Mouse (Mus musculus) CD4-positive, CD25-positive, alpha-beta regulatory T cell, adult 2 months (primary cell): ENCODE measurements around the gene Wwox.
A peak's percentile ranks its signal among the peaks of the same experiment; 100 is the strongest.

Experiments
- DNase-seq: peaks from one replicate; pipeline ENCODE4 v3.0.0-alpha.2; 2012; ENCODE audit warnings: low read depth, low spot score

Wwox gene

DNA sequence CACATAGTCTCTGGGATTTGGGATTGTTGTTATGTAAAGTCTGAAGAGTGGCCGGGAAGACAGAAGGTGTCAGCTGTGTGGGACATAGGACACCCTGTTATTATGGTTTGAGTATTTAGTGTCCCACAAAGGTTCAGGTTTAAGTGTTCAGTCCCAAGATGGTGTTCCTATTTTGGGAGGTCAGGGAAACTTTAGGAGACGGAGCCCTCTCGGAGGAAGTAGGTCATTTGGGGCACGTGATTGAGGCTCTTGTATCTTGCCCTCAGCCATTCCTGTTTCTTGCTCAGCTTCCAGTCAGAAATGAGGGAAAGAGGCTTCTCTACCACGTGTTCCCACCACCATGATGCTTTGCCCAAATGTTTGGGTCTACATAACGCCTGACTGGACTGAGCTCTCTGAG lies 524.8 kb downstream of the Wwox start:
- DNase-seq: no peak

DNA sequence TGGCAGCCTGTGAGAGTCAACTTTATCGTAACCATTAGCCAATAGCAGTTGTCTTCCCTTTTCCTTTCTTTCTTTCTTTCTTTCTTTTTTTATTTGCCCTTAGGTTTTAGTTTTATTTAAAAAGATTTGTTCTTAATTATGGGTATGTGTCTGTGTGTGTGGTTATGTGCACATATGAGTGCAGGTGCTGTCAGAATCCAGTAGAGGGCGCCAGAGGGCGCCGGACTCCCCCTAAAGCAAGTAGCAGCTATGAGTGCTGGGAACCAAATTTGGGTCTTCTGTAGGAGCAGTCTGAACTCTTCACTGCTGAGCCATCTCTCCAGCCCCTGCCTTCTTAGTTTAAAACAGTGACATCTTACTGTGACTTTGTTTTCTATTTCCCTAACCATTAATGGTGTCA lies 529.4 kb downstream of the Wwox start:
- DNase-seq: peak; percentile 19

DNA sequence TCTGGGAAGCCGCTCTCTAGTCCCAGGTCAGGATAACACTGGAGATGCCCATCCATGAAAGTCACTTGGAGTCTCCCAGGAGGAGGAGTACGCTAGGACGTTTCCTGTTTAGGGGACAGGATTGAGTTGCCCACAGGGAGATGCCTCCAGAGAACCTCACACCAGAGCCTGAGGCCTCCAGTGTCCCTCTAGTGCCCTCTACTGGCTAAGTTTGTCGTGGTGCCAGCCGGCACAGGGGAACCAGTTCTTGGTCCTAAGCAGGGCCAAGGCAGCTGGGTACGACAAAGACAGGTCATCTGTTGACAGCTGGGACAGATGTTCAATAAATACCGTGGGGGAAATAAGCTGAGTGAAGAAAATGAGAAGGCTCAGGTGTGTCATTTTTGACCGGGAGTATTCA lies 531.9 kb downstream of the Wwox start:
- peak; percentile 89 for DNase-seq

DNA sequence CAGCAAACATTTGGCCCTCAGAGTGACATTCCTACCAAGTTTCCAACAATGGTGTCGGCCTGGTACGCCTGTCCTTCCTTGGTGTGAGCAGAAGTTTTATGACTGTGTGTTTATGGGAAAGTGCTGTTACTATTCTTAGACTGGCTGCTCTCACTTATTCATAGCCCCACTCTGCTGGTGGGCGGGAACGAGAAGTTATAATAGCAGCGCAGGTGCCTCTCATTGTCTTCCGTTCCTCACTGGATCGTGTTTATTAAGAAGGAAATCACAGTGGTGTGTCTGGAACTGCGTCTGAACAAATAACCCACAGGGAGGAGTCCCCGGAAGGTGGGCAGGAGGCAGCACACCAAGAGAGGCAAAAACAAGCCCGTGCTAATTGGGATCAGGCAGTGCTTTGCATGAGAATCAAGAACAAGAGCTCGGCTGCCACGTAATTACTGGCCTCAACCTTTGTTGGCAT lies 533.6 kb downstream of the Wwox start:
- peak; percentile 67 for DNase-seq

DNA sequence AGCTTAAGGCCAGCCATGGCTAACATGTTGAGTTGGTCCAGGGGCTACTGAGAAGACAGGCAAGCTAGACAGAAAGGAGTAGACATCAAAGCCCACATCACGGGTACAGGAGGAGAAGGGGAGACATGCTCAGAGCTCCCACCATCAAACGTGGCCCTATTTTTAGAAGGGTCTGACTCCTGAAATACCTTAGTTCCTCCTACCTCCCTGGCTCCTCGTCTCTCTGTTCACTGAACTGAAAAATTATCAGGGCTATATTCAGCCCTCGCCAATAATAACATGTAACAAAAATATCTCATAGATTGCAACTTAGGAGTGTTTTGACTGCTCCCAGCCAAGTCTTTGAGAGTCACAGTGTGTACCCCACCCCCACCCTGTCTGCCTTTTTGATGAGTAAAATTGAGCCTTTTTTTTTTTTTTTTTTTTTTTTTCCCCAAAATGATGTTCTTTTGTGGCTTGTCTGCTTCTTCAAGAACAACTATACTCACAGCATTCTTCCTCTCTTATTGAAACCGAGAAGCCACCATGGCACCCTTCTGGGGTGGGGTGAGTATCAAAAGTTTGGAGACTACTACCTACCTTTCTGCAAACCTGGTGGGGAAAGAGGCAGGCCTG lies 535.0 kb downstream of the Wwox start:
- DNase-seq: peak; percentile 67

DNA sequence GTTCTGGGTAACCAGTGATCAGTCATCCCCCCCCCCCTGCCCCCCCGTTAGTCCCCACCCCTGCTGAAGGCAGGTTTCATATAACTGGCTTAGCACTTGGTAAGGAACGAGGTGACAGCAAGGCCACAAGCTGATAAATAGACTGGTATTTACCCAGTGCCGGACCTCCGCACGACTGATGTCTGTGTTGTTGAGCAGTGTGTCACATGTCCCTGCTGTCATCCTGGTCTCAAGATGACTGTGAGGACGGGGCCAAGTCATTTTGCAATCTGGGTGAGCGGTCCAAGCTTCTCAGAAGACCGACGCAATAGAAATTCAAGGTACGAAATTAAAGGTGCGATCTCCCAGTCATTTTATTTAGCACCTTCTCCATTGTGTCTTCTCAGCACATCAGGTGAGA lies 538.3 kb downstream of the Wwox start:
- peak; percentile 62 for DNase-seq

DNA sequence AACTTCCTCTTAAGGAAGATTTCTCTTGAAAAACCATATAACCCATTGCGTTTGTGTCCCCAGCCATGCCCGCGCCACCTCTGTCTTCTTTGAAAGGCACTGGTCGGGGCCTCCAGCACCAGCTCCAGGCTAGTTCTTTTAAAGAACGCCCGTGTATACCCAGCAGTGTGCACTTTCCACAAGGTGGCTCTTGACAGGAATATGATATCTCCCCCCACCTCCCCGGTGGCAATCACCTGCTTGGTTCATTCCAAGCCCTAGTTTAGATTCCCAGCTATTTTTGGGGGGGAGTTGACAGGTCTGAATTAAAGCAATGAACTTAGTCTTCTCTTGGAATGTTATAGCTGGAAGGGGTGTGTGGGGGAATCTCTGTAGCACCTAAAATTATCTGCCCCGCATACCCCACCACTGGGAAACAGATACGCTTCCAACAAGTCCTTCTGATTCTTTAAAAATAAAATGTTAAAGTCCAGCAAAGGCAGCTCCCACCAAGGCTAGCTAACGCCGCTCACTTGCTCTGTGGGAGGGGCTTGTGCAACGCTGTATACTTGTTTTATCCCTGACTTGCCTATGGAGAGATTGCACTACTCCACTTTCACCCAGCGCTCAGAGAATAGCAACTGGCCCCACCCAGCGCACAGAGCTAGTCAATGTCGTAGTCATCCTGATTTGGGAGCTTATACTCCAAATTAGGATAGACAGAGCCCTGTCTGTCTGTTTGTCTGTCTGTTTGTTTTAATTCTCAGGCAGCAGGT lies 538.9 kb downstream of the Wwox start:
- no peak for DNase-seq

DNA sequence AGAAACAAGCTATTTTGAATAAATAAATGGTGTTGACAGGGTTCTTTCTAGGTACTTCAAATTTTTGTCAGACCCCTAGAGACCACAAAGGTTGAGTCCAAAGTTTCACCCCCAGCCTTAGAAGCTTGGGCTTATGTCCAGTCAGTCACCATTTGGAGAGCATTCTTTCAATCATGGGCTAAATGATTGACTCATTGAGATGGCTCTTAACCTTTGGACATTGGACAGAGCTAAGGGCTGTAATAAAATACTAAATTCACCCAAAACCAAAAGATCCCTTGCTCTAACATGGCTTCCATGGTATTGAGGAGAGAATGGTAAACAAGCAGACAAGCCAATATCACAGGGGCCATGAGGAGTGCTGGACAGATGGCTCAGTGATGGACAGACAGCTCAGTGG lies 540.2 kb downstream of the Wwox start:
- DNase-seq: no peak

DNA sequence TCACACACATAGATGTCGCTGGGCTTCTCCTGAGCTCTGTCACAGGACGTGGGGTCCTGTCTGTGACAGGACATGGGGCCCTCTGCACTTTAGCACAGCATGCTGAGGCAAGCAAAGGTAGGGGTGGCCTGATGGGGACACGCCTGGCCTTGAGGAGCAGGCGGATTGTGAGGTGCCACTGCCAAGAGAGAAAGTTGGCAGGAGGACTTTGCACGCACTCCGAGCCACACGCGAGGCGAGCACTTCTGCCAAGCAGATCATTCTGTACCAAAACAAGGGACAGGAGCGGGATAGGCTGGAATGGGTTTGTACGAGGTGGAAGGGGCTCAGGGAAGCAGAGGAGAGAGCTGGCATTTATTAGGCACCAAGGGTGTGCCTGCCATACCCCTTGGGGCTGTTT lies 543.3 kb downstream of the Wwox start:
- DNase-seq: no peak

DNA sequence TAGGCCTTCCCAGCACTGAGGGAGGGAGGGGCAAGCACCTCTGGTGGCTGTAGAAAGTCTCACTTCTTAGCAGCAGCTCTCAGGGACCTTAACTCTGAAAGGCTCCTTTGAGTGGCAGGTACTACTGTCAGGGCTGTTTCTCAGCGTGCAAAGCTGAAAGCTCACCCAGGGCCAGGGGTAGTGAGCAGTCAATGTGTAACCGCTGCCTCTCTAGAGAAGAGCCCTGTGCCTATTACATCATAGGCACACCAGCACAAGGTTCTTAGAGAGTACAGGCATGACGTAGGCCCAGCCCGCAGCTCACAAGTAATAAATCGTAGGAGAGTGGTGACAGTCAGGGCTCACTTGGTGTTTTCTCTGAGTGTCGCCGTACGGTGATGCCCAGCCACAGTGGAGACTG lies 545.0 kb downstream of the Wwox start:
- no peak for DNase-seq

DNA sequence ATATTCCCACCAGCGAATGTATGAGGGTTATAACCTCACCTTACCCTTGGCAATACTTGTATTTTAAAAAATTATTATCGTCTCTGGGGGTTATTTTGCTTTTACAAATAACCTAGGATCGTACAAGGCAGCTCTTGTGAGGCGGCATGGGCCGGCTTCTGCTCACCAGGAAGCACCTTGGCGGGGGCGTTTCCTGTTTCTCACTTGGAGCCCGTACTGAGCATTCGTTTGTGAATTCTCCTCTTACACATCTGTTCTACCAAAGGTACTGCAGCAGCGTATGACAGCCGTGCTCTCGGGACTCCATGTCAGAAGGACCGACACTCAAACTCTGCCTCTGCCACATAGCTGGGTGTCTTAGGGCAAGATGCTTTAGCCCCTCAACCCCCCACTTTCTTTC lies 546.5 kb downstream of the Wwox start:
- DNase-seq: peak; percentile 80

DNA sequence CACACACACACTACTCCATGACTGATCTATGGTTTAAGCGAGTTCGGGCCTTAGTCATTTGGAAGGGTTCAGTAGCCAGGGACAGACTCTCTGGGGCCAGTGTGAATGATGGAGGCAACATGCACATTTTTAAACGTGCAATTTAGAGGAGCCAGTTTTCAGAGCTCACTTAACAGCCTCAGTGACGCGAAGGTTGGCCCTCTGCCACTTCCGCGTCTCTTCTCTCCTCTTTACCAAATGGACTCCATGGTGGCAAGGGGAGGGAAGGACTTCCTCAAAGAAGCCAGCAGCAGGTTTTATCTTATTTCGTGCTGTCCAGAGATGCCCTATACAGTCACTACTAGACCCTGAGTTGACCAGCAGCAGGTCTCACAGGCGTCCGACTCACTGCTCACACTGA lies 547.5 kb downstream of the Wwox start:
- DNase-seq: no peak

DNA sequence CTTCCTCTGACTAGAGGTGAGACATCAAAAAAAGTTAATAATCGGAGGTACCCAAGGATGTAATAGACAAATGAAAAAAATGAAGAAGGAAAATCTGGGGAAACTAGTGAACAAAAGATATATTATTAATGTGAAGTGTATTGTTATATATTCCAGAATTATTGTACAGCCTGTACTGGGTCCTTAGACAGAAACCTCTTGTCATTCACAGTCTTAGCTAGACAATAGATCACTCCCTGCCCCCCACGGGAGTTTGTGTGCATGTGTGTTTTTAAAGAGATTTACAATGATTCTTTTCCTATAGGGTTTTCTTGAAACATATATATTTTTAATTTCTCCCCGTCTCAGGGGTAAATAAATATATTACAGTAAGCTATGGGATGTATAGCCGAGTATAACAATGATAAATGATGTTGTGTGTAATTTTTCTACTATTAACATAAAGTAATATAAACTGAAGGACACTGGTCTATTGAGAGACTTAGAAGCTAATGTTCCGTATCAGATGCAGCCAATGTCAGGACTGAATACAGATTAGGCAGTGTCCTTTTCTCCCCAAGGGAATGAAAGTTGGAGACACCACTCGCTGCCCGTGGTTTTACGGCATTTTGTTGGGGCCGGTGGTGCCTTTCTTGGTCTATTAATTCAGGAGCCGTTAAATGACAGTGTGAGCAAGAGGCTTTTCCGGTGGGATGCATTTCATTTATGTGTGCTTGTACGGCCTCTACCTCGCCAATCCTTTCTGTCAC lies 551.6 kb downstream of the Wwox start:
- no peak for DNase-seq

DNA sequence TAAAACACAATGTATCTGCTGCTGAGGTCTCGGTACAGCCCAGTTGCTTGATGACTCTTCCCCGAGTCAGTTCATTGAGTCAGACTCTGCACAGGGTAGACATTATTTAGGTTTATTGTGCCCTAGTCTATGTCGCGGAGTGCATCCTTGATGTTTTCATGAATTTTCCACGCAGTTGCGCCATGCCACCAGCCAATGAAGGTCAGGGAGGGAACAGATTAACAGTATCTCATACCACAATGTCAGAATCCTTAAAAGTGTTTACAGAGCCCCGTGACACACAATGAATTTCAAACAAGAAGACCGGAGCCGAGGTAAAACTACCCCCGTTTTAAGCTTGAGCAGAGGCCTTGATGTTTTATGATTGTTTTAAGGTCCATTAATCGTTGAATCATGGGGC lies 561.3 kb downstream of the Wwox start:
- DNase-seq: no peak

DNA sequence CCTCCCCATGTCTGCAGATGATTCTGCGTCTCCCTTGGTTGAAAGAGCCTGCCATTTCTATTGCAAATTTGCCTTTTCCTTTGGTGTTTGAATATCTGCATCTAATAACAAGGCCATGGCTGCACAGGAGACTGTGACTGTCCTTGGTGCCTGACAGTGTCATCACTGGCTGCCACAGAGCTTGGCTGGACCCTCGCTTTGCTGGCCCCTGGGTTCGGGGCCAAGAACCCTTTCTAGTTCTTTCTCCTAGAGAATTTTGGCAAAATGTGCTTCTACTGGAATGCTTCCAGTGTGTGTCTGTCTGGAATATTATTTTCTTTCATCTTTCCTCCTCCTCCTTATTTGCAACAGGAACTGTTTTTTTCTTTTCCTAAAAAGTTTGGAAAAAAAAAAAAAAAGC lies 565.6 kb downstream of the Wwox start:
- no peak for DNase-seq

DNA sequence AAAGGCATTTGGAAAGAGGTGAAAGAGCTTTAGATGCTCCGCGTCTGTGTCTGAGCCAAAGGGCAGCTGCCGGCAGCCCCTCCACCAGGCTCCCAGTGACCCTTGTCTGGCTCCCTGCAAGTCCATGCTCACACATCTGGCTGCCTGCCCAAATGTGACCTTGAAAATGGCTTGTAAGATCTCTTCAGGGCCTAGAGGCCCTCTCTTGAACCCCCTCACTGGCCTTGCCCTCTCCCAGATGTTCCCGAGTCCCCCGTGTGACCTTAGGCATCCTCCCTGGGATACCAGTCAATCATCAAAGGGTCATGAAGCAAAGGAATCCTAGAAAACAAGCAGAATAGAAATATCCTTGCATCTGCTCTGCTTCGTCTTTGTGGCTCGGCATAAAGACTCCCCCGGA lies 567.1 kb downstream of the Wwox start:
- DNase-seq: no peak

DNA sequence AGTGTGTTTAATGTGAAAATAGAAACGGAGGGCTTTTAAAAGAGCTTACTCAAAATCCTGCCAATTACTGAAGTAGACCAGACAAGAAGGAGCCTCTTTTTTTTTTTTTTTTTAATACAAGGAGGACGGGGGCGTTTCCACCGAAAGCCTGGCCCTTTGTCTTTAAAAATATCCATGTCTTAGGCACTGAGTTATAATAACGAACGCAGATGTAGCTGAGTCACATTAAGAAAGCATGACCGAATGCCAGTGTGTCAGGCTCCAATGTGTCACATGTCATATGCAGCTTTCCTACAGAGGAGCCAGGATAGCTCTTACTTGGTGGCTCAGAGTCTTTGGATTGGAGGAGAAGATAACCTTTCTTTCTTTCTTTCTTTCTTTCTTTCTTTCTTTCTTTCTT lies 567.8 kb downstream of the Wwox start:
- no peak for DNase-seq

DNA sequence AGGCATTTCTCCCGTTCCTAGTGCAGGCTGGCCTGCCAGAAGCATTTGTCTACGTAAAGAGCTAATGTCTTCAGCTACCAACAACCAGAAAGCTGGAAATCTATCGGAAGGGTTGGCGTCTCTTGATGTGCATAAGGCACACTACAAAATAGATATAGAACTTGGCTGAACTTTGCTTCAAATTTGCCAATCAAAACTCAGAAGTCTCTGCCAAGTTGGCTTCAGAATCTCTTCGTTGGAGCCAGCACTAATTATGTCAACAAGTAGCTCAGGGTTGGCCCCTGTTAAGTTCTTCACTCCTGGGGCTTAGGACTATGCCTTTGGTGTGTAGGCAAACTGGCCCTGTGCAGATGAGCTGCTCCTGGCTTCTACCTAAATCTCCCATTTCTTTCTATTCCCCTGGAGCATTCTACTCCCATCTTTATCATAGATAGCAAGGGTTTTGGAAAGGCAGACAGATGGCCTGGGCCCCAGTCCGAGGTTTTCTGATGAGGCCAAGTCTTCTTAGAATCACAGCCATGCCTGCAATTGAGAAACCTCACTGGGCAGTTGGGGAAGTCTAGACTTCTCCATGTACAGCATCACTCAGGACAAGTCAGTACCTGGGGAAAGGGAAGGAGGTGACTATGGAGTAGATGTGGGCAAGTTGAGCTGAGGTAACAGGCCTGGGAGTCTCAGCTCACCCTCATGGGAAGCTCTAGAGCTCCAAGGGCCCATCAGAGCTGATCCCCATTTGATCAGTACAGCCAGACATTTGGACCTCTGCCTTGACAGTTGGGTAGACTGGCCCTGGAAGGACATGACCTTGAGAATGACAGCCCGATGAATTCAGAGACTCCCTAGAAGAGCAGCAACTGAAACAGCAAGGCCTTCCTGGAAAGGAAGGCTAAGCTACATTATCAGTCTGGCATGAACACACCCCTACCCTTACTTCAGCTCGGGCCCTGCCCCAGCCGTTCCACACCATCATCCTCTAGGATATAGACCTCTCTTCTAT lies 569.5 kb downstream of the Wwox start:
- DNase-seq: no peak

DNA sequence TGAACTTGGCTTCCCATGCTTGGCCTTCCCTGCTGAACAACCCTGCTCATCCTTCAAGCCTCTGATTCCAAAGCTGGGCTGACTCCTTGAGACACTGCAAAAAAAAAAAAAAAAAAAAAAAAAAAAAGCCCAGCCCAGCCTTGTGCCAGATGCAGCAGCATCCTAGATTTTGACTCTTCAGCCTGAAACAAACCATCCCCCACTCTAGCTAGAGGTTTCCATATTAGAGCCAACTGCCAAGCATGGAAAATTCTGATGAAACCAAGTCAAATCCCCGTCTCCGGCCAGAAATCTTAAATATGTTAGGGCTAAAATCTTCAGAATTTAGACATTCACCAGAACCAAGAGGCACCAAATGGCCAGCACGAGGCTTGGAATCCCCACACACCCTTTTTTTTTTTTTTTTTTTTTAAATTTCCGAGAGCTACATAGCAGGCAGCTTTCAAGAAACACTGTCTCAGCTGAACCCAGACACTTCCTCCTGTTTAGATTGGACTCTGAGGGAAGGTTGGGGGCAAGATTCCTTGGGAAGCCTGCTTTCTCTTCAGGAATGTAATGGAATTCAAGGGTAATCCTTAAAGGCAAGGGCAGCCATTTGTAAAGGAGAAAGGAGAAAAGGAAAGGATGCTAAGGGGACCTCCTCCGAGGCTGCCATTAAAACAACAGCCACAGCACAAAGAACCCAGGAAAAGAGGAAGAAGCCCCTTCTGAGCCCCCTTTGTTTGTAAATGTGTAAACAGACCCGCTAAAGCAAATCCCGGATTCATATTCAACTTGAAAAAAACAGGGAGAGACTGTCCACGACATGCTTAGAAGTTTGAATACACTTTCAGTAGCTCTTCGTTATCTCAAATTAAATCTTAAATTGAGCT lies 570.7 kb downstream of the Wwox start:
- no peak for DNase-seq

DNA sequence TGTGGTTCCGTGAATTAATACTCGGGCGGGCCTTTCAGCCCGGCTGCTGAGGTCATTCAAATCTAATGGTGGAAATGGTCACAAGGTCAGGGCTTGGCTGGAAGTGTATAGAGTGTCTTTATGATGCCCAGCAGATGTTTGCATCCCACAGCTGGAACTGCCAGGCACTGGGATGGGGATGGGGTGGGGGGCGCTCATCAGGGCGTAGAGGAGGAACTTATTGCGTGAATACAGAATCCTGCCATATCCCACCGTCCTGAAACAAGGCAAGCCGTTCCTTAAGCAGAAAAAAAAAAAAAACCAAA lies 571.3 kb downstream of the Wwox start:
- no peak for DNase-seq

DNA sequence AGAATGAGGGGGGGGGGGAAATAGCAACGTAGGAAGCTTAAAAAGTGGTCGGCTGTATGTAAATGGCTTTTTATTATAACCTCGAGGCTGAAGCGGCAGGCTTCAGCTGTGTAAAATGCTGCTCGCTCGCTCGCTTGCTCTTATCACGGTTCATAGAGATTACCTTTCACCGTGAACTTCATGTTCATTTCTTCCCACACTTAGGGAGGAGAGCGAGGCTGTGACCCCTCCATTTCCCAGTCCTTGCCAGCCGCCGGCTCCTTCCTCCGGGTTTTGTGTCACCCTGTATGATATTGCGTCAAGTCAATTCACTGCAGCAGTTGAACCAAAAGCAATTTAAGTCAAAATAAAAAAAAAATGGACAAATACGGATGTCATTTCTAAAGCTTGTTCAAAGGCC lies 580.2 kb downstream of the Wwox start:
- no peak for DNase-seq
